Mouse (Mus musculus): Measurements from ENCODE around the gene Lmx1a. TPM values are rescaled to one million over a fixed set of nuclear protein-coding genes. Genes with fewer than 3 reads are reported as not detected.
A peak's percentile ranks its signal among the peaks of the same experiment; 100 is the strongest.

Gene Lmx1a
- polyA plus RNA-seq, 1 experiment from 2014 or later: not detected

DNA sequence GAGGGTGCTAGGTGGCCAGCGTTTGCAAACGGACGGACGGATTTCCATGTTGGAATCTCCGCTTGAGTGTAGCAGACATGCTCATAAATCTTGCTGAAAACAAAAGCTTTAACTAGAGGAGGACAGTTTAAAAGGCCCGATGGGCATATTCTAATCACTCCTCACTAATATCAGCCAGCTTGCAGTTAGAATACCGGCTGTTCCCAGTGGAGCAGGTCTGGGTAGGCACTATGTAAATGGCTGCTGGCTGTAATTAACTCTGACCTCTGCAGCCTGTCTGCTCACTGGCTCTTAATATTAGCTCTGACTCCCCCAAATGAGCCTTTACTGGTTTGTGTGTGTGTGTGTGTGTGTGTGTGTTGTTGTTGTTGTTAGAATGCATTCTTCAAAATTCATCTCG, 69.2 kb downstream of the Lmx1a start:
- H3K36me3 ChIP-seq (ENCODE audit: control insufficient read depth, insufficient read depth, low read length): no peaks in the 10 kb centered on the region
- 14% methylated on average over 8 of the region's 8 CpGs for WGBS
- ATAC-seq (ENCODE audit: low FRiP score, low TSS enrichment): no peak
- H3K4me2 ChIP-seq (replicated peaks; ENCODE audit: low read depth, low read length): no peak overlapping the region
- H3K27ac ChIP-seq (ENCODE audit: low read depth, low read length): no peak overlapping the region
- H3K9ac ChIP-seq (ENCODE audit: low read depth, low read length): no peak overlapping the region
- H3K4me1 ChIP-seq (ENCODE audit: control insufficient read depth, insufficient read depth, low read length): peaks cover 15% of the 10 kb centered on the region
- no peaks in the 10 kb centered on the region for H3K9me3 ChIP-seq (ENCODE audit: control insufficient read depth, low read length)
- peaks cover 3% of the 10 kb centered on the region; the same call in 1 of the 2 replicates for H3K27me3 ChIP-seq (ENCODE audit: control insufficient read depth, insufficient read depth, low read length)
- no peak overlapping the region for H3K4me3 ChIP-seq (ENCODE audit: low read length)

DNA sequence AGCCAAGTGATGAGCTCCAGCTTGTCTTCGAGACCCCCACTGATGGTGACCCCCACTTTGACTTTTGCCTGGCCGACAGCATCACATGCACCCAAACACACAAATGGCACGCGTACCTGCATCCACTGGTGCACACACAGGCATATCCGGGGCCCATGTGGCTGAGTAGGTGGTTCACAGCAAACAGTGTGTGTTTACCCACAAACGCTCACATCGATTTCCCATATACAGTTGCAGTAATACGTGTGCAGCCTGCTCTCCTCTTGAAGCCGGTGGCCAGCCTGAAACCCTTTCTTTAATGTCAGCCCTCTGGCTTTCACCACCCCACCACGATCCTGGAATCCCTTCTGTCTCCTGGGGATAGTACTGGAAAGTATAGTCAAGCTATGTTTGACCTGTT, 71.3 kb downstream of the Lmx1a start:
- Histone ChIP-seq H3K27ac (ENCODE audit: low read depth, low read length) (no peak overlapping the region), H3K4me3 (ENCODE audit: low read length) (no peak overlapping the region), H3K36me3 (ENCODE audit: control insufficient read depth, insufficient read depth, low read length) (no peaks in the 10 kb centered on the region), H3K9me3 (ENCODE audit: control insufficient read depth, low read length) (no peaks in the 10 kb centered on the region), H3K4me1 (ENCODE audit: control insufficient read depth, insufficient read depth, low read length) (peaks cover 7% of the 10 kb centered on the region; the same call in 1 of the 2 replicates), H3K27me3 (ENCODE audit: control insufficient read depth, insufficient read depth, low read length) (peaks cover 3% of the 10 kb centered on the region; the same call in 1 of the 2 replicates), H3K9ac (ENCODE audit: low read depth, low read length) (no peak overlapping the region), H3K4me2 (replicated peaks; ENCODE audit: low read depth, low read length) (no peak overlapping the region)
- WGBS: 85% methylated on average over 10 of the region's 10 CpGs
- ATAC-seq (ENCODE audit: low FRiP score, low TSS enrichment): no peak

DNA sequence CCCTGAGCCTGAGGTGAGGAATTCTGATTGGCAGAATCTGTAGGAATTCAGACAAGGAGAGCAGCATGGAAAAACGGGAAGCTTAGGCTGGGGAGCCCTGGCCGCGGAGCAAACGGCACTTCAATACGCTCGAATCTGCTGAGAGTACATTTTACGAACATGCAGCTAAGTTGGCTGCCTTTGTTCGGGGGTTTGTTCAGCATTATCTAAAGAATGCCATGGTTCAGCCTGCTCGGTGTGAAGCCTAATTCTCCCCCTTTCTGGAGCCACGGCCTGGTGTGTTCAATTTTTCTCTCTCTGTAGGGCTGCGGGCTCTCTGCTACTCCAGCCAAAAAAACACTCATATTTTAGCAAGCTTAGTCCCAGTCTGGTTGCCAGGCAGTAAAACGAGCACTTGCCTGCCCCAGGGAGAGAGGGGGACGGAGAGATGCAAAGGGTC, 72.8 kb downstream of the Lmx1a start:
- Histone ChIP-seq H3K9me3 (ENCODE audit: control insufficient read depth, low read length) (no peaks in the 10 kb centered on the region), H3K27ac (ENCODE audit: low read depth, low read length) (no peak overlapping the region), H3K4me3 (ENCODE audit: low read length) (no peak overlapping the region), H3K4me1 (ENCODE audit: control insufficient read depth, insufficient read depth, low read length) (peaks cover 7% of the 10 kb centered on the region; the same call in 1 of the 2 replicates), H3K9ac (ENCODE audit: low read depth, low read length) (no peak overlapping the region), H3K4me2 (replicated peaks; ENCODE audit: low read depth, low read length) (no peak overlapping the region), H3K27me3 (ENCODE audit: control insufficient read depth, insufficient read depth, low read length) (no peaks in the 10 kb centered on the region), H3K36me3 (ENCODE audit: control insufficient read depth, insufficient read depth, low read length) (no peaks in the 10 kb centered on the region)
- ATAC-seq (ENCODE audit: low FRiP score, low TSS enrichment): no peak
- 11% methylated on average over 13 of the region's 13 CpGs for whole genome bisulfite sequencing

DNA sequence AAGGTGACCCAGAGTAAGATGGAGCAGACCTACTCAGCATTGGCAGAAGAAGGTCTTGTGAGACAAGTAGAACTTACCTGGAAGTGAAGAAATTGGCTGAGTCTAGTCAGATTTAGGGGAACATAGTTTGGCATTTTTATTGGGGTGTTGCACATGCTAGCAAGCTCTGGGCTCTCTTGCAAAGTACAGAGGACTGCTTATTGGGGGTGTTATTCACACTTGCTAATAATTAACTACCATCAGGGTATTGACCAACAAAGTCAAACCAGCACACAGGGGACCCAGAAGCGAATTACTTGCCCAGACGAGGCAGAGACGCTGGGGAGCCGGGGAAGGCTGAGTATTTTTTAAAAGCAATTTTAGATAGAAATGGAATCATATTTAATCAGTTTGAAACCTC, 77.6 kb downstream of the Lmx1a start:
- Histone ChIP-seq H3K4me3 (ENCODE audit: low read length) (no peak overlapping the region), H3K4me1 (ENCODE audit: control insufficient read depth, insufficient read depth, low read length) (no peaks in the 10 kb centered on the region), H3K27ac (ENCODE audit: low read depth, low read length) (no peak overlapping the region), H3K4me2 (replicated peaks; ENCODE audit: low read depth, low read length) (no peak overlapping the region), H3K9ac (ENCODE audit: low read depth, low read length) (no peak overlapping the region), H3K36me3 (ENCODE audit: control insufficient read depth, insufficient read depth, low read length) (no peaks in the 10 kb centered on the region), H3K27me3 (ENCODE audit: control insufficient read depth, insufficient read depth, low read length) (no peaks in the 10 kb centered on the region), H3K9me3 (ENCODE audit: control insufficient read depth, low read length) (no peaks in the 10 kb centered on the region)
- WGBS: 80% methylated on average over 4 of the region's 4 CpGs
- ATAC-seq (ENCODE audit: low FRiP score, low TSS enrichment): no peak

DNA sequence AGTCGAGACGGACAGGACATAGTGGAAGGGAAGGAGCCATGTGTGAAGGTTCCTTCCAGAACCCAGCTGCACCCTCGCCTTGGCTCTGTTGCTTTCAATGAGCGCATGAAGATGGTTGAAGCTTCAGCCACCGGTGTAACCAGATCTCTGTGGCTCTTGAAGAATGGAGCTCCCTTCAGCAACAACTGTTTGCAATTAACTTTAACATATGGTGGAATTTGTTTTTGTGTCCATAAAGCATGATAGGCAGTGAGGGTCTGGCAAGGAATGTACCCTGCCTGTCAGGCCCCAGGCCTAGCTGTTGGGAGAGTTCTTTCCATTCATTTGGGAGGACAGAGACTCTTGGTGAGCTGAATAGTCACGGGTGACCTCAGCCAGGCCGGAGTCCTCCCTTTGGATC, 81.4 kb downstream of the Lmx1a start:
- no peak for ATAC-seq (ENCODE audit: low FRiP score, low TSS enrichment)
- Histone ChIP-seq H3K36me3 (ENCODE audit: control insufficient read depth, insufficient read depth, low read length) (no peaks in the 10 kb centered on the region), H3K27me3 (ENCODE audit: control insufficient read depth, insufficient read depth, low read length) (no peaks in the 10 kb centered on the region), H3K4me3 (ENCODE audit: low read length) (no peak overlapping the region), H3K4me2 (replicated peaks; ENCODE audit: low read depth, low read length) (no peak overlapping the region), H3K9ac (ENCODE audit: low read depth, low read length) (no peak overlapping the region), H3K4me1 (ENCODE audit: control insufficient read depth, insufficient read depth, low read length) (no peaks in the 10 kb centered on the region), H3K27ac (ENCODE audit: low read depth, low read length) (no peak overlapping the region), H3K9me3 (ENCODE audit: control insufficient read depth, low read length) (no peaks in the 10 kb centered on the region)
- WGBS: 87% methylated on average over 7 of the region's 7 CpGs

DNA sequence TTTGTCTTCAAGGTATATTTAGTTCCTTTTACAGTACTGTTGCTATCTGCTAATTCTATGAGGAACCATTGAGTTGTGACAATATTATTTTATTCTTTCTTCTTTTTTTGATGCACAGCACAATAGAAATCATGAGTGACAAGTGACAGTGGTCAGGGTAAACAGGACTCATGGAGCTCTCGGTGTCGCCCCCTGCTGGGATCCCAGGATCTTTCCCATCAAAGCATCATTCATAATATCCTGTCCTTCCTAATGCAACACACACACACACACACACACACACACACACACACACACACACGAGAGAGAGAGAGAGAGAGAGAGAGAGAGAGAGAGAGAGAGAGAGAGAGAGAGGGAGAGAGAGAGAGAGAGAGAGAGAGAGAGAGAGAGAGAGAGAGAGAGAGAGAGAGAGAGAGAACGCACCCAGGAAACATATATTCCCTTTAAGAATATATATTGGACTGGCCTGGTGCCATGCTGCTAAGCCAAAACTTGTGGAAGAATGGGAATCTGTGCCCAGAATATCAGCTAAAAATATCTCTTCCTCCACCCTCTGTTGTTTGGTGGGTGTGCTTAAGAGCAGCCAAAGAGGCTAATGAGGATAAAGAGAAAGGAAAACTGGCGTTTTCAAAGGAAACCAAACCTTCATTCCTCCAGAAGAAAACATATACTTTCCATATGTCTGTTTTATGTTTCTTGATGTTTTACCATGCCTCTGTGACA, 90.9 kb downstream of the Lmx1a start:
- no peak overlapping the region for H3K27ac ChIP-seq (ENCODE audit: low read depth, low read length)
- H3K4me3 ChIP-seq (ENCODE audit: low read length): no peak overlapping the region
- no peak overlapping the region for H3K4me2 ChIP-seq (replicated peaks; ENCODE audit: low read depth, low read length)
- no peak for ATAC-seq (ENCODE audit: low FRiP score, low TSS enrichment)
- no peaks in the 10 kb centered on the region for H3K27me3 ChIP-seq (ENCODE audit: control insufficient read depth, insufficient read depth, low read length)
- H3K36me3 ChIP-seq (ENCODE audit: control insufficient read depth, insufficient read depth, low read length): no peaks in the 10 kb centered on the region
- WGBS: 73% methylated on average over 5 of the region's 5 CpGs
- no peaks in the 10 kb centered on the region for H3K4me1 ChIP-seq (ENCODE audit: control insufficient read depth, insufficient read depth, low read length)
- H3K9me3 ChIP-seq (ENCODE audit: control insufficient read depth, low read length): no peaks in the 10 kb centered on the region
- no peak overlapping the region for H3K9ac ChIP-seq (ENCODE audit: low read depth, low read length)

DNA sequence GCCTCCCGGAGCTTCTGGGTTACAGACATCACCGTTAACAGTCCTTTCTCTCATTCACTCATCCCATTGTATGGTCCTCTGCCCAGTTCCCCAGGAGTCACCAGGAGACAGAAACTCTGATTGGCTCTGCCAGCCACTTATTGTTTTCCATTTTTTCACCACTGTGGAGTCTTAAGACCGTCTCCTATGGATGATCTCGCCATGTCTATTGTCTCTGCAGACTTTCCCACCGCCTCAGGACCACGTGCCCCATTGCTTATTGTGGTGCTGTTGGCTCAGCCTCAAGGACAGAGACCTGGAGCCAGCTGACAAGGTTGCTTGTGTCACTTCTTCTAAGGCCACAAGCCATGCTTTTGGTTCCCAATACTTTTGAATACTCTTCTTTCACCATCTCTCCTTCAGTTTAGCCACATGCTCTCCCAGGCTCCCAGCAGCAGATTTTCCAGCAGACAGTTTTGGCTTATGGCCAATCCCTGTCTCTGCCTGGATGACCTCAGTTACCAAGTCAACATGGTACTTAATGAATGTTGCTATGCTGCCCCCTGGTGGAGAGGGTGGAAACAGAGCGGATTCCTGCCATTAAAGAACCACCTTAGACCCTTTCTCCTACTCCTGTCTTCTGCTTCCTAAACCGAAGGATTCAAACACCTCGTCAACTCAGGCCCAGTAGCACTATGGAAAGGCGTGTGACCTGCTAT, 92.9 kb downstream of the Lmx1a start:
- H3K4me3 ChIP-seq (ENCODE audit: low read length): no peak overlapping the region
- WGBS: 62% methylated on average over 10 of the region's 10 CpGs
- H3K27me3 ChIP-seq (ENCODE audit: control insufficient read depth, insufficient read depth, low read length): no peaks in the 10 kb centered on the region
- H3K36me3 ChIP-seq (ENCODE audit: control insufficient read depth, insufficient read depth, low read length): no peaks in the 10 kb centered on the region
- ATAC-seq (ENCODE audit: low FRiP score, low TSS enrichment): peak; percentile 72; the same call in 1 of the 2 replicates
- H3K27ac ChIP-seq (ENCODE audit: low read depth, low read length): no peak overlapping the region
- H3K4me1 ChIP-seq (ENCODE audit: control insufficient read depth, insufficient read depth, low read length): no peaks in the 10 kb centered on the region
- H3K4me2 ChIP-seq (replicated peaks; ENCODE audit: low read depth, low read length): no peak overlapping the region
- no peaks in the 10 kb centered on the region for H3K9me3 ChIP-seq (ENCODE audit: control insufficient read depth, low read length)
- no peak overlapping the region for H3K9ac ChIP-seq (ENCODE audit: low read depth, low read length)

DNA sequence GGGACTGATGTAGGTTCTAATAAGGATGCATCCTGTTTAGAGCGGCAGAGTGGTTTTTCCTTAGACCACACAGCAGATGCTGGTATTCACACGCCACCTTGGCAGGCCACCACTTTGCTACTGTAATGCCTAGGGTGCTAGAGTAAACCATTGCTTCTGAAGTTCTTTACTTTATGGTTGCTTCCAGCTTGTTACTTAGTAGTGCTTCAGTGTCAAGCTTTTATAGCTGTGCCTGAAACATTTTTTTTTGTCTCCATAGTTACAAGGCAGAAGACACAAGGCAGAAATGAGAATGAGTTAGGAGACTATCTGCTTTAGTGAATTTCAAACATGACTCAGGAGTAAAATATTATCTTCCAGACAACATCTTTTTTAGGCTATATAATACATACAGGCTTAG, 95.0 kb downstream of the Lmx1a start:
- Histone ChIP-seq H3K4me1 (ENCODE audit: control insufficient read depth, insufficient read depth, low read length) (no peaks in the 10 kb centered on the region), H3K9me3 (ENCODE audit: control insufficient read depth, low read length) (no peaks in the 10 kb centered on the region), H3K4me2 (replicated peaks; ENCODE audit: low read depth, low read length) (no peak overlapping the region), H3K27me3 (ENCODE audit: control insufficient read depth, insufficient read depth, low read length) (no peaks in the 10 kb centered on the region), H3K9ac (ENCODE audit: low read depth, low read length) (no peak overlapping the region), H3K27ac (ENCODE audit: low read depth, low read length) (no peak overlapping the region), H3K4me3 (ENCODE audit: low read length) (no peak overlapping the region), H3K36me3 (ENCODE audit: control insufficient read depth, insufficient read depth, low read length) (no peaks in the 10 kb centered on the region)
- 77% methylated on average over 2 of the region's 2 CpGs for WGBS
- ATAC-seq (ENCODE audit: low FRiP score, low TSS enrichment): no peak

Data from kidney, embryonic 14.5 days (tissue).